Mouse (Mus musculus) heart, adult 2 months (tissue): ENCODE data around the gene Cmip.

Experiments used
- CTCF ChIP-seq: fragments of 200-600 bp; IDR thresholded peaks from 2 replicates; pipeline ENCODE4 v1.8.1; 2022; ENCODE audit warnings: antibody characterized with exemption, mild to moderate bottlenecking, moderate library complexity
- POLR2A ChIP-seq: fragments of 200-500 bp; IDR thresholded peaks from 2 replicates; pipeline ENCODE4 v1.6.1; 2011; ENCODE audit warnings: mild to moderate bottlenecking, low read depth, low read length, control low read depth; ENCODE audit not compliant: insufficient read depth

DNA sequence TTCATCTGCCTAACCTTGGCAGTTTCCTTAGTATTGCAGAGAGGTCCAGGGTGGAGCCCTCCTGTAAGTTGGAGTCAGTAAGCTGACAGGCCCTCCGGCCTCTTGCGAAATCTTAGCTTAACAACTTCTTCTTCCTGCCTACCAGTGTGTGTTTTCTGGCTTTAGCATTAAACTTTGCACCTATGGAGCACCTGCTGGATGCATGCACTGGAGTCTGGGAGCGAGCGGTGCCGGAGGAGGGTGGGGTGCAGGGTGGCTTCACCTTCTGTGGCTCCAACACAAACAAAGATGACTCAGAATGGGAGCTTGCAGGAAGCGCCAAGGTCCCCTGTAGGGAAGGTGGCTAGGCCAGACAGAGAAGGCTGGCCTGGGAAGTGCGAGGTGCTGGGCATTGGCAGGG, 23.6 kb downstream of the Cmip start:
- TF ChIP-seq CTCF (no peak), POLR2A (no peak)
